Mouse (Mus musculus) megakaryocyte, embryonic 14.5 days (primary cell): ENCODE measurements around the gene March6. TPM values are rescaled to one million over a fixed set of nuclear protein-coding genes. Genes with fewer than 3 reads are reported as not detected.

Experiments used
- H3K27me3 ChIP-seq: replicated peaks from 2 replicates; pipeline ENCODE3; 2012; ENCODE audit warnings: inconsistent platforms
- H3K36me3 ChIP-seq: replicated peaks from 2 replicates; pipeline ENCODE3; 2012; ENCODE audit warnings: low read length, inconsistent platforms, mixed read lengths
- H3K4me1 ChIP-seq: 2 replicates; pipeline ENCODE4 v1.6.1; 2012; ENCODE audit warnings: inconsistent platforms
- H3K4me3 ChIP-seq: replicated peaks from 2 replicates; pipeline ENCODE3; 2012; ENCODE audit warnings: moderate library complexity, mild to moderate bottlenecking, inconsistent platforms
- H3K9me3 ChIP-seq: 2 replicates; pipeline ENCODE4 v1.6.1; 2012; ENCODE audit warnings: inconsistent platforms
- FLI1 ChIP-seq: IDR thresholded peaks from 2 replicates; pipeline ENCODE4 v1.6.1; 2012; ENCODE audit warnings: low read length, inconsistent platforms, mixed read lengths
- GATA1 ChIP-seq: IDR thresholded peaks from 3 replicates; pipeline ENCODE4 v1.6.1; 2012; ENCODE audit warnings: mixed read lengths, low read length, inconsistent platforms, borderline replicate concordance
- polyA plus RNA-seq: library from polyadenylated mRNA; stranded (reverse); fragments of >175 nt; gene quantifications from 2 replicates; pipeline ENCODE4 v1.2.3, GENCODE M21; 2012; ENCODE audit warnings: low replicate concordance; ENCODE audit not compliant: insufficient read depth

Gene March6
- polyA plus RNA-seq, 1 experiment = 18.8 TPM

DNA sequence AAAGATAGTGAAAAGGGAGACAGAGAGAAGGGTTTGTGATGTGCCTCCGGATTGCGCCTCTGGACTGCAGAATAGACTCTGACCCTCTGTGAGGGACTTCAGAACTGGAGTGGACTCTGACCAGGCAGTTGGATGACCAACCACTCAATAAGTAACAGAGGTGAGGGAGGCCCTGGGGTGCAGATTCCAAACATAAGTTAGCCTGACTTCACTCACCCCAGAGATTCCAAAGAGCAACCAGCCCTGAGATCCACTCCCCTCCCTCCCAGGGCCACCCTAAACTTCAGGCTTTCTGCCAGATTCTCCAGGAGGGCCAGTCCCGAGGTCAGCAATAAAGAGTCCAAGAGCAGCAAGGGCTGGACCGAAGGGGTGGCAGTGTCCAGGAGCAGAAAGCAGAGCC lies 123.4 kb downstream of the March6 start:
- no peak overlapping the region for H3K4me3 ChIP-seq
- no peak for TF ChIP-seq GATA1
- TF ChIP-seq FLI1 = no peak
- peaks cover 48% of the 10 kb centered on the region for H3K27me3 ChIP-seq
- no peaks in the 10 kb centered on the region for H3K9me3 ChIP-seq
- no peaks in the 10 kb centered on the region for H3K36me3 ChIP-seq
- H3K4me1 ChIP-seq = peaks cover 13% of the 10 kb centered on the region; the same call in 1 of the 2 replicates

- H3K36me3 ChIP-seq = no peaks in the 10 kb centered on the region
- no peak for TF ChIP-seq FLI1
- no peak for TF ChIP-seq GATA1
These were observed 124.0 kb downstream of the March6 start for GRCm38 (mm10) chr15:31406881-31407280.

More at GRCm38 (mm10) chr15:31406881-31407280, 124.0 kb downstream of the March6 start:
- Histone ChIP-seq H3K4me1 (peaks cover 13% of the 10 kb centered on the region; the same call in 1 of the 2 replicates), H3K27me3 (peaks cover 51% of the 10 kb centered on the region), H3K9me3 (0 out of 2 replicates have a peak, but pooled peaks cover under 1% of the 10 kb centered on the region), H3K4me3 (no peak overlapping the region)

Other genes with a start within 250 kb of the March6 start
- 6.1 and 23.0 TPM in 2 replicates for gene Ankrd33b, start 163.3 kb downstream of the March6 start, polyA plus RNA-seq
- 6.7 TPM in 1 of 2 replicates, not detected in the other for gene Ropn1l, start 77.3 kb downstream of the March6 start, polyA plus RNA-seq
- not detected in 2 replicates for gene Cmbl, start 34.3 kb upstream of the March6 start, polyA plus RNA-seq
- gene Cct5, start 70.8 kb upstream of the March6 start, polyA plus RNA-seq = 6.1 and 19.7 TPM in 2 replicates
- gene Fam173b, start 70.8 kb upstream of the March6 start, polyA plus RNA-seq = 2.1 and 3.6 TPM in 2 replicates